Mouse (Mus musculus) lung, adult 18-20 months (tissue): Measurements from ENCODE around the gene Trh.
A peak's percentile ranks its signal among the peaks of the same experiment; 100 is the strongest.

Source experiments
- DNase-seq, 2 experiments: peaks; one replicate each; pipeline ENCODE4 v3.0.0; 2022; ENCODE audit warnings: mixed read lengths in 2 of 2

The Trh gene

GRCm38 (mm10) chr6:92222021-92222420 lies 22.4 kb downstream of the Trh start:
- no peak for DNase-seq

GRCm38 (mm10) chr6:92221604-92222003 lies 22.8 kb downstream of the Trh start:
- no peak for DNase-seq

GRCm38 (mm10) chr6:92219445-92219844 lies 25.0 kb downstream of the Trh start:
- DNase-seq, result peak in 1 of 2 experiments; percentile 5

GRCm38 (mm10) chr6:92214773-92215449 lies 29.5 kb downstream of the Trh start, which contains the start of gene Rbsn:
Rbsn (minus strand) TSS chr6:92214925.
- peak; percentile 92 to 94 for DNase-seq

- DNase-seq, result no peak
Measured at GRCm38 (mm10) chr6:92214055-92214772, 30.2 kb downstream of the Trh start.

GRCm38 (mm10) chr6:92199414-92199813 lies 45.0 kb downstream of the Trh start:
- peak in 1 of 2 experiments; percentile 4 for DNase-seq
